Mouse (Mus musculus): ENCODE data around the gene S100a11. TPM values are rescaled to one million over a fixed set of nuclear protein-coding genes. Genes with fewer than 3 reads are reported as not detected.
"Not testable (repeated sequence)": the region's sequence is repeated elsewhere in the genome, so short reads cannot be mapped to it uniquely, and the experiment has no call there.

S100a11 gene
- total RNA-seq, 4 experiments from 2014 or later: 14.8 to 39.6 (median 19.8) TPM

DNA sequence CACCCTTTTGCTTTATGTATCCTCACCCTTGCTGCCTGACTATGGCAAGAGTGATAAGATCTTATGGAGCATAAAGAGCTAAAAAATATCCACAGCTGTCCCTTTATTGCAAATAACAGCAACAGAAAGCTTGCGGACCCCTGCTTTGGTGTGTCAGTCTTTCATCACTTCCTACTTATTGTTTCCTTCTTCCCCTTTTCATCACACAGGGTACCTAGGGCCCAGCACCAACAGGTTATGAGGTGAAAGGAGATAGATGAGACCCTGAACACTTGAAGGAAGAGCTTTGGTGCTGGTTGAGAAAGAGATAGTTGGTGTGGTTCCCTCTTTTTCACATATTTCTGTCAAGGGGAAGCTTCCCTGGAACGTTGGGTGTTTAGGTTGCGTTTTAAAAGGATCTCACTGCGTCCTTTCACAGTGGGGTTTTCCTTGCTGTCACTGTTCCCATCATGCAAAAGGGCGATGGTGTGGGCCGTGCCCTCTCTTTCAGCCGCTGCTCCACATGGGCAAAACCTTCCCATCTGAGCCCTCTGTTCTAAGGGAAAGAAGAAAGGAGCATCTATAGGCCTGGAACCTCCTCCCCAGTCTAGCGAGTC is 1.3 kb downstream of the S100a11 start:
- no peak for DNase-seq (ENCODE audit: low spot score in 2 of 2)

DNA sequence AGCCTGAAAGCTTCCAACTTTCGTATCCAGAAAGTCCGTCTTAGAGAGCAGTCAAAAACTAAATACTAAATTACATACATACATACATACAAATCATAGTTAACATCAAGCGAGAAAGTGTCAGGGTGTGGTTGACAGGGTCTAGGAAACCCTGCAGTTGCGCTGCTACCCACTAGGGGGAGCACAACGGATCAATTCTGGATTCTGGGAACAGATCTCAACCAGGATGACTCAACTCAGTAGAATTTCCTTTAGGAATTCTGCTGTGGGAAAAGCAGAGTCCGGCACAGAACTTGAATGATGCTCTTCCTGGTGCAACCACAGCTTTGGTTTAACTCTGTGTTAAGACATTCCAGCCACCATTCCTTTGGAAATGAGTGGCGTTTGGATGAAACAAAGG is 2.3 kb downstream of the S100a11 start:
- DNase-seq (ENCODE audit: low spot score in 2 of 2): peak; percentile 28 to 42

DNA sequence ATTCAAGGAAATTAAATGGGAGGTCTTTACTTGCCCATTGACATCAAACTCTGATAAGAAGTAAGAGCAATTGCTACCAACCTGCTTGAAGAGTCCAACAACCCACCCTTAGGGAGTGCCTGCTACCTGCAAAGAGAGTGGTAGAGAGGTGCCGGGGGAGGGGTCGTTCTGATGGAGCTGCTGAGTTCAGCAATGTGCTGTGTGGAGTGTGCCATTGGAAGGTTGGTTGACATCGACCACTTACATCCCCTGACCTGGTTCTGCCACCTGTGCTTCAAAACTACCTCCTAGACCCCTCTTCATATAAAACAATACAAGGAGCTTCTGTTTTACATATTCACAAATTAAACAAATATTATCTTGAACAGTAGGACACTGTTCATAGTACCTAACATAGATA is 7.0 kb downstream of the S100a11 start:
- DNase-seq (ENCODE audit: low spot score in 2 of 2): no peak

DNA sequence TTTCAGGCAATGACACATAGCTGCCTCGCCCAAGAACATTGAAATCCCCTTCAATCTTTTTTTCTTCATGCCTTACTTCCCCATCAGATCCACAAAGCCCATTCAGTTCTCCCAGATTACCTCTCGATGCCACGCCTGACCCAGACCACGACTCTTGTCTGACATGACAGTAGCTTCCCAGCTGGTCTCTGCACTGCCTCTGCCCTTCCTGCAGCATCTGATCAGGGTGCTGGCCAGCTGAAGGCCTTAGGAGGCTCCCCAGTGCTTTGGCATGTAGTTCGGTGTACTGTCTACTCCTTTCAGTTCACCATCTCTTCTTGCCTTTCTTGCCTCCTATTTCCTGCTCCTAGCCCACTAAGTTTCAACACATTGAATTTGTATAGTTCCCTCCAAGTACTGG is 8.5 kb downstream of the S100a11 start:
- DNase-seq (ENCODE audit: low spot score in 2 of 2): no peak

DNA sequence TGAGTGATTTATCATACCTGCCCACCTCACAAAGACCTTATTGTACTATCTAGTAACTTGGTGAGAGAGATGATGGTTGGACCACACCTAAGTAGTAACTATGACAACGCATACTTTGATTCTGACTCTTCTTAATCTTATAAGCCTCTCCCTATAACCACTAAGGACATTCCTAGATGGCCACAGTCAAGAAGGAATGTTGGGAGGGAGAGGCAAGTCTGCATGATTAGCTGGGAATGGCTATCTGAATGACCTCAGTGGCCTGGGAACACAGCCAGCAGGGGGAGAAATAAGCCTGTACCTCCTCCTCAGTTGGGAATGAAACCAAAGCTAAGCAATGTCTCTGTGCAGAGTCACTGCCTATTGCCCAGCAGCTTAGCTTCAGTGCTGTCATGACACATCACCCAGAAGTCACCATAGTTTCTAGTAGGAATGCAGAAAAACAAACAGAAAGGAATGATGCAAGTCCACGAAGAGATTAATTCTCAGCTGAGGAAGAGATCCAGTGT is 16.8 kb downstream of the S100a11 start:
- DNase-seq (ENCODE audit: low spot score in 2 of 2): peak; percentile 30 to 39

DNA sequence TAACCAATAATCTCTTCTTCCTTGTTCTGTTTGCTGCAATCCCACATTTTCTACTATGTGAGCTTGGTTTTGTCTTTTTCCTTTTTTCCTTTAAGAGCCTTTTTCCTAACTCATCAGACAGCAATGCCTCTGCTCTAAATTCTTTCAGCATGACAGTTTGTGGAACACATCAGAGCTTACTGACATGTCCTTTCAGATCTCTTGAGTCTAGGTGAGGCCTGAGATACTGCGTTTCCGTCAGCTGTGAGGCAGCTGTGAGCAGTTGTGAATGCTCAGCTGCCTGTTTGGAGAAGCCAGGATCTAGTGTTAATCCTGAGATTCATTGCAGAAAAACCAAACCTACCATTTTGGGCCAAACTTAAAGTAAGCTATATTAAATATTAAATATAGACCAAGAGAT is 18.2 kb downstream of the S100a11 start:
- DNase-seq (ENCODE audit: low spot score in 2 of 2): no peak

DNA sequence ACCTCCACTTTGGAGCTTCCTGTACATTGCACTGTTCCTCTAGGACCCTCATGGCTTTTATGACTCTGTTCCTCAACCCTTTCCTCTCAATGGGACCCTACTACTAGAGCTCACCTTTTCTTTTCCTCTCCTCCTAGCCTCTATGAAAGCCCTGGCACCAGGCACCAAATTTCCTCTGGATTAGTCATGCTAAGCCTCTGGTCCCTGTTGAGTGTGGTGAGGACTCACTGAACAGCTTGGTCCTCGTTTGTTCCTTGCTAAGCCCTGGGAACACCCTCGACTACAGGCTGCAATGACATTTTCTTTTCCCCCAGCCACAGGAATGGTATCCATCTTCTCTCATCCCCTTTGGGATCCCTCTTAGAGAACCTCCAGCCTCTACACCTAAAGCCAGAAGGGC is 21.2 kb downstream of the S100a11 start:
- no peak for DNase-seq (ENCODE audit: low spot score in 2 of 2)

DNA sequence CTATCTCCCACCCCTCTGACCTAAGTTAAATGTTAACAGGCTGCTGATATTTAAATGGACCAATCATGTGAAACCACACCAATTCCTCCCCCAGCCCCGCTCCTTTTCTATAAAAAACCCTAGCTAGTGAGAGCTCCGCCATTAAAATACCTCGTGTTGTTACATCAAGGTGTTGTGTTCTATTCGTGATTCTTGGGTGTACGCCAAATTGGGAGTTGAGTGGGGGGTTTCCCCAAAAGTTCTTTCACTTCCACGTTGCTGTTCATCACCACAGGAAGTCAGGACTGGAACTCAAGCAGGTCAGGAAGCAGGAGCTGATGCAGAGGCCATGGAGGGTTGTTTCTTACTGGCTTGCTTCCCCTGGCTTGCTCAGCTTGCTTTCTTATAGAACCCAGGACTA is 23.9 kb downstream of the S100a11 start:
- not testable (repeated sequence) for DNase-seq (ENCODE audit: low spot score in 2 of 2)

DNA sequence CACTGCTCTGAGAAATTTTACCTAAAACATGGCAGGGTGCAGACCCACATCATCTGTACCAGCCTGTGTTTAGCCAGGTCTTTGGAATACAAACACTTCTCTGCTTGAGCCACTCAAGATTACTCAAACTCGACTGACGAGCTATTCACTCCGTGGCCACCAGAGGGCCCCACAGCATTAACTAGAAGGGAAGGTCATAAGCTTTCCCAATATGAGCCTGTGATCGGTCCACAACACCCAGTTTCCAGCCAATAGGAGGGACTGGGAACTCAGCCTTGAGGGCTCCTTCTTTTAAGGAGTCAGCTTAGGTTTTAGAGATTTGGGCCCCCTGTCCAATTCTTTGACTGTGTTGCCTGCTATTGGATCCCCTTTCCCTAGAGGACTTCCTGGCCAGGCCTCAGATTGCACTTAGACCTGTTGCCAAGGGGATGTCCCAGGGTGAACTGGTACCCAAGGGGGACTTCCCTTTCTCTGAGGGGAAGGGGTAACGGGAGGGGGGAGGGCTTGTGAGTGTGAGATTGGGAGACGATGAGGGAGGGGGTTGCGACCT is 26.9 kb downstream of the S100a11 start:
- peak; percentile 76 to 77 for DNase-seq (ENCODE audit: low spot score in 2 of 2)

DNA sequence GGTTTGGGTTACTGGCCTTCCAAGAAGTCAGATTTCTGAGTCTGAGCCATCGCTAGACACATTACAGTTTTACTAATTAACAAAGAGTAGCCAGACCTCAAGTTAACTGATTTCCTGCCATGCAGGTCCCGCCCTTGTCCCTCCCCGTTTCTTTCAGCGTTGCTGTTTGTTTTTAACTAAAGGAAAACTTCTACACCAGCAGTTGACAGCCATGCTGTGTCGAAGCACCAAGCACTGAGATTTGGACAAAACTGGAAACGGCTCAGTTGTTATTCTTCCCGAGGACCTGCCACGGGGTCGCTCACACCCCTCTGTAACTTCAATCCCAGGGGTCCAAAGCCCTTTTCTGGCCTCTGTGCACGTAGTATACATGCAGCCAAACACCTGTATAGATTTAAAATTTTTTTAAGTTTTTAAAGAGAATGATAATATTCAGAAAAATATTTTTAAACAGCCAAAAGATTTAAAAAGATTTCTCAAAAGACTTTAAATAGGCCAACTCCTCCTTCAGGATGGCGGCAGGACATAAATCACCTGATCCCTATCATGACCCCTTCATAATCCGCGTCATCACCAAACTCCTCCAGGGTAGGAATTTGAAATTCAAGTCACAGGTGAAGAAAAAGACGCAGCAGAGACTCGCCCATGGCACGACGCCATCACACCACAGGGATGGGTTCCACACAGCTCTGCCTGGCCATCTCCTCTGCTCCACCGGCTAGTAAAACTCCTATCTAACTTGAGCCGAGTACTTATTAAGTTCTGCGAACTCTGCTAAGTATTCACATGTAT is 27.7 kb downstream of the S100a11 start:
- no peak for DNase-seq (ENCODE audit: low spot score in 2 of 2)

DNA sequence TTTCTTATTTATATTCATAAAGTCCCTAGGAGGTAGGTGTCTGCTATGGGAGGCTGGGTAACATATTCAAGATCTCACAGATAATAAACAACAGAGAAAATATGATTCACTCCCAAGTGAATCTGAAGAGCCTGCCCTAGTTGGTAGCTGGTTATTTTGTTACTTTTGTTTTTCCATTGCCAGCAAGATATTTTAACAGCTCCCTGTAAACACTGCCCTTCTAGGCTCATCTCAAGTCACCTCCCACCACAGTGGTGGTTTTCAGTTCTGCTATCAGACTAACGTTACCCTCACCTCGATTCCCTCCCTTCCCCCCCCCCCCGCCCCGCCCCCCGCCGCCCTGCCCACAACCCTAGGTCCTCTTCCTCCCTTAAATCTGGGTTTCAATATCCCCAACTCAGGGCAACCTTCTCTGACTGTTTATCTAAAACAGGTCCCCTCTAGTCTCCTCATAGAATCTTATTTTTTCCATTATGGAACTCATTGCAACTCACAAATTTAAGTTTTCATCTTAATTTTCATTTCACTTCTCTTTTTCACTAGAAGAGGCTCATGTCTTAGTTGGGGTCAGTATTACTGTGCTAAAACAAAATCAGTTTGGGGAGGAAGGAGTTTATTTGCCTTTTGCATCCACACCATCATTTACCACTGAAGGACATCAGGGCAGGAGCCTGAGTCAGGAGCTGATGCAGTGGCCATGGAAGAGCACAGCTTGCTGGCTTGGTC is 28.4 kb downstream of the S100a11 start:
- DNase-seq (ENCODE audit: low spot score in 2 of 2): no peak

DNA sequence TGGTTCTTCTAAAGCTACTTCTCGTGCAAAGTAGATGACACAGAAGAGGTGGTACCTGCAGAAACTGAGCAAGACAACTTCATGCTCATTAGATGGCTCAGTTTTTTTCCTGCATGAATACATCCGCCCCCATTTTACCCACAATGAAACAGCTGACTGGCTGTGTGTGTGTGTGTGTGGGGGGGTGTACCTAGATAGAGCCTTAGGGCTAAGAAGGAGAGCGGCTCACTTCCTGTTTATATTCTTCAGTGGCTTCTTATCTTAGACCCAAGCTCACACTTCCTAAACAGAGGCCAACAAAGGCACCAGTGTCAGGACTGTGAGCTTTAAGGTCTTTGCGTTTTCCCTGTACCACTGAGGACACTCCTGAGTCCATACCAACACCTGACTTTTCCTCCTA is 29.7 kb downstream of the S100a11 start:
- DNase-seq (ENCODE audit: low spot score in 2 of 2): no peak

DNA sequence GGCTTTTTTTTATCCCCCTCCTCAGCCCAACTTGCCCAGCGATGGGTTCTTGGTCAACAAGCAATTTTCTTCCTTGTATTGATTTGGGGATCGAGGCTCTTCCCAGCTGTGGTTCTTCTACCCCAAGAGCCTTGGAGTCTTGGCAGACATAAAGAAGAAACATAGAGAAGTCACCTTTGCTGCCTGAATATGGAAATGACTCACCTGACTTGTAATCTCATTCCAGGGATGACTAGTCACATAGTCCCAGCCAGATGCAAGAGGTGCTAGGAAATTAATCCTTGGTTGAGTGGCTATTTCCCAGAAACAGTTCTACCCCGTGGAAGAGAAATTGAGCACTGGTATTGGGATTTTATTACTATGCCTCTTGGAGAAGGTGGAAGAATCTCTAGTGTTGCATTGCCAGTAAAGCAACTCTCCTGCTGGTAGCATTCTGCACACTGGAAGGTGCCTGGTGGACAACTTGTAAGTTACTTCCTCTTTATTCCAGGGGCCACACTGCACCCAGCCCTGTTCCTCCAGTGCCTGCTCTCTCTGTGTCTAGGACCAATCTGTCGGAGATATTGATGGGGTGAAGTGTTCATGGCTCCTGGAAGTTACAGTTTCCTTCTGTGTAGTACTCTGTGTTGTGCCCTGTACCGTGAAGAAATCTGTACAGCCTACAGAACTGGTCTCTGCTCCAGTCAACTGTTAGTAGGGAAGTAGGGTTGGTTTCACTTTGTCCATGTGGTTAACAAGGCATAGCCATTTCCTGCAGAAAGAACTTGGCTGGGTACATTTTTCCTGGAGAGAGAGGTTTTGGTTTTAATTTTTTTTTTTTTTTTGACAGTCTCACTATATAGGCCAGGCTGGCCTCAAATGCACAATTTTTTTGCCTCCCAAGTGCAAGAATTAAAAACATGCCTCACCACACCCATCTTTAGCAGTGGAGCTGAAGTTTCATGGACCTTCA is 31.9 kb downstream of the S100a11 start:
- DNase-seq (ENCODE audit: low spot score in 2 of 2): no peak

DNA sequence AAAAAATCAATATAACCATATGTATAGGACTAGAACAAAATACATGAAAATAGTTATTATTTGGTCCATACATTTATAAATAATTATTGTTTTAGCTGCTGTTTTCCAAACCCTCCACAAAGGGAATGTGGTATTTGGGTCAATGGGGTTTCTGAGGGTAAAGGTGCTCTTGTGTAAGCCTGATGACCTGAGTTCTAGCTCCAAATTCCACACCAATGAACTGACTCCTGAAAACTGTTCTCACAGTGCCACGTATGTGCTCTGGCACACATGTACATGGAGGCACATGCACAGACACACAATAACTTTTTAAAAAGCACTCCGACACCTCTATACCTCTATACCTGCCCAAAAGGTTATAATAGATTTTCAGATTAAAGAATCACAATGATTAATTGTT is 33.0 kb downstream of the S100a11 start:
- DNase-seq (ENCODE audit: low spot score in 2 of 2): no peak

DNA sequence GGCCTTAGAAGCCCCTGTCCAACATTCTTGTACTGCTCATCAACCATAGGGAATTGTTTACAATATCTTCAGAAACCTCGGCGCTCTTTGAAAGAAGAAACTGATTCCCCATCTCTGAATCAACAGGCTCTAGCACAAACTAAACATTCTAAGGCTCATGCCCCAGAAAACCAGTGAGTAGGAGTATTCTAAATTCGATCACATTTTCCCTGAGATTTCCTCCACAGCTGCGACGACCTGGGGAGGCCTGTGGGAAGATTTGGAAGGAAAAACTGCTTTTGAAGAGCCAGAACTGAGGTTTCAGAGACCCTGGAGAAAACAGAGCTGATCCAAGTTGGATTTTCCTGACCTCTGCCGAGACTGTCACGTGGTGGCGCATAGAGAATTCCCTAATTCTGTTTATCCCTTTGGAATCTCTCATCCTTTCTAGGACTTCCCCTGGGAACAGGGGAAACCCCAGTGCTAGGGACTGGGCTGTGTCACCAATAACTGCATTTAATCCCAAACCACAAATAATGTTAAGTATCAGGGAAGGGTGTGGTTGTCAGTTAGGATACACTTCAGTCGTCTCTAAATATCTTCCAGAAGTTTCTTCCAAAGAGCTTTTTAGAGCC is 33.6 kb downstream of the S100a11 start:
- DNase-seq (ENCODE audit: low spot score in 2 of 2): peak in 1 of 2 experiments; percentile 30

DNA sequence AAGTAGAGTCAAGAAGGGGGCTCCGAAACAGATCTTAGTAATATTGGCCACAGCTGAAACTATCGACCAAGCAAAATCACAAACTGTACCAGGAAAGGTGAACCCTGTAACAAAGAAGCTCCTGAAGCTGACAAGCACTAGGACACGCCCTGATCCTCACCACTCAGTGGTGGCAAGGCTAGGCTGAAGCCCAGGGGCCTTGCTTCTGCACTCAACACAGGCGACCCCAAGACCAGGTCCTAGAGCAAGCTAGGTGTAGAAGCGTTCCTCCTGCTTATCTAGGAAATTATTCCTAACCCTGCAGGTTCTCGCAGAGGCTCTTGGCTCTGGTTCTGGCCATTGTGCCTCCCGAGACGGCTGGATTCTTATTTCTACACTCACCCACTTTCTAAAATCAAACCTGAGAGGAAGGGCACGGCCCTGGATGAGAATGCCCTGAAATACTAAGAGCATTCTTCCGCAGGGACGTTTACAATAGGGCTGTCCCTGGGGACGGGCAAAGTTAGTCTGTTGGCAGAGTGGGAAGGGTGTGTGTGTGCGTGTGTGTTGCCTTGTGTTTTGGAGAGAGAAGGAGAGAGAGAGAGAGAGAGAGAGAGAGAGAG is 34.2 kb downstream of the S100a11 start:
- no peak for DNase-seq (ENCODE audit: low spot score in 2 of 2)

DNA sequence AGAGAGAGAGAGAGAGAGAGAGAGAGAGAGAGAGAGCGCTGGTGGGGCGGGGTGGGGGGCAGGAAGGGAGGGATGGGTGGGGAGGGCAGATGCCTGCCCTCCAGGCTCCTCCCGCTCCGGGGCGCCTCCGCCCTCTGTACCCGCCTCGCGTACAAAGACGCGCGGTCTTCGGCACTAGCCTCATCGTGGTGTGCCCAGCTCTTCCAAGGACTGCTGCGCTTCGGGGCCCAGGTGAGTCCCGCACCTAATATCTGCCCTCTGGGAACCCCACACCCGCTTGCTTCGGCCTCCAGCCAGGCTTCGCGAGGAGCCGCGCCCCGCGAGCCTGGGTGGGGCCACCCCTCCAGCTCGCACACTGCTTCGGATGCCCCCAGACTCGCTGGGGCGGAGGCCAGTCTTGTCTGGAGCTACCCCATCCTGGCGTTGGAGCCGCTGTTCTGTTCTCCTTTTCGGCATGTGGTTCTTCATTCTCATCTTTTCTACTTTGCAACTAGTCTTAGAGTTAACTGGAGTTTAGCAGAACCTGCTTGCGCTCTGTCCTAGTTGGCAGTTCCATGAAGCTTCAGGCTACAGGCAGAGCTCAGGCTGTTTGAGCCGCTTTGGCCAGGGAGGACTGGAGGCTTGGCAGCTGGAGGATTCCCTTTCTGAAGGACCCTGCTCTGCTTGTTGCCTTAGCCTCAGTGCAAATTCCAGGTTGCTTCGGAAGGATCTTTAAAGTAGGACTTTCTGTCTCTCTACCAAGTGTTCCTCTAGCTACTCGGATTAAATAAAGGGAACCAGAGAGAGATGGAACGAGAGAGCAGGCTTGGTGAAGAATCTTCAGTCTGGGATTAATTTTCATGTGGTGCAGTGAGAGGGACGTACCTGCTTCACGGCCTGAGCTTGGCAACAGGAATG is 34.9 kb downstream of the S100a11 start, which contains the start of gene S100a10:
Gene S100a10 (plus strand): TSS at position 100 of the 897 bp plus-strand sequence.
- peak; percentile 25 to 57 for DNase-seq (ENCODE audit: low spot score in 2 of 2)

DNA sequence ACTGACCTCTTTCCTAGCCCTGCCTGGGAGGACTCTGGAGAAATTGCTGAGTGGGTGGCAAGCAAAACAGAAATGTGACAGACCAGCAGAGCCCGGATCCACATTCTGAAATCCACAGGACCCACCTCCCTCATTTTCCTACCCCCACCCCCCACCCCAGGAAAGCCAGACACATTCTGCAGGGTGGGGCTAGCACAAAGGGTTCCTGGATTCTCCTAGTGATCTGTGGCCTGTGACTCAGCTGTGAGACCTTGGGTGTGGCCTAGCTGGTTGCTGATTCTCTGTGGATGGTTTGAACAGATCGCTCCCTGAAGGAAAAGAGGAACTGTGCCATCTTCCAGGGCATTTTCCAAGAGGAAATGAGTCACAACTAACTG is 35.6 kb downstream of the S100a11 start:
- DNase-seq (ENCODE audit: low spot score in 2 of 2): peak; percentile 32 to 52

DNA sequence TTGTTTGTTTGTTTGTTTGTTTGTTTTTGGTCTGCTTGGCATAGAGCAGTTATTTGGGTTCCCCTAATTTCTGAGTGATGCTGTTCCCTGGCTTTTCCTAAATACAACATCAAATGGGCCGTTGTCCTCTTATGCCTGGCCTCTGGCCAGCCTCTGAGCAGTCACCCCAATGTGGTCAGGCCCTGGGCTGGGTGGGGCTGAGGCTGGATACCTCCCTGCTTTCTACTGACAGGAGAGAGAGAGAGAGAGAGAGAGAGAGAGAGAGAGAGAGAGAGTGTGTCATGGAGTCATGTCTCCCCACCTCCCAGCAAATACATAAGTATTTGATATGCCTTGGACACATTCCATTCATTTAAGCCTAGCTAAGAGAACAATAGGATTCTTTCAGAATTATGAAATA is 36.3 kb downstream of the S100a11 start:
- no peak for DNase-seq (ENCODE audit: low spot score in 2 of 2)

All from gastrocnemius, adult 8-10 months (tissue).